Mouse (Mus musculus) liver, embryonic 12.5 days (tissue): ENCODE measurements around the gene Snurf. TPM values are rescaled to one million over a fixed set of nuclear protein-coding genes. Genes with fewer than 3 reads are reported as not detected.
A peak's percentile ranks its signal among the peaks of the same experiment; 100 is the strongest.

Source experiments
- ATAC-seq: fragments of 200-750 bp; cut with Nextera tagmentation; 2 replicates; pipeline ENCODE4 v1.8.0; 2017; ENCODE audit warnings: moderate number of reproducible peaks, mild to moderate bottlenecking, moderate library complexity
- H3K27ac ChIP-seq: fragments of 300-500 bp; sonication (generic); 2 replicates; pipeline ENCODE4 v1.5.1; 2016; ENCODE audit warnings: mild to moderate bottlenecking
- H3K27me3 ChIP-seq: fragments of 300-500 bp; sonication (generic); replicated peaks from 2 replicates; pipeline ENCODE4 v1.6.1; 2016; ENCODE audit warnings: mild to moderate bottlenecking, moderate library complexity
- H3K36me3 ChIP-seq: fragments of 300-500 bp; sonication (generic); 2 replicates; pipeline ENCODE4 v1.6.1; 2016; ENCODE audit warnings: mild to moderate bottlenecking, moderate library complexity
- H3K4me1 ChIP-seq: fragments of 300-500 bp; sonication (generic); 2 replicates; pipeline ENCODE4 v1.6.1; 2016
- H3K4me2 ChIP-seq: fragments of 300-500 bp; sonication (generic); 2 replicates; pipeline ENCODE4 v1.6.1; 2016; ENCODE audit warnings: mild to moderate bottlenecking, moderate library complexity
- H3K4me3 ChIP-seq: fragments of 300-500 bp; sonication (generic); 2 replicates; pipeline ENCODE4 v1.5.1; 2016; ENCODE audit warnings: mild to moderate bottlenecking, moderate library complexity
- H3K9ac ChIP-seq: fragments of 300-500 bp; sonication (generic); 2 replicates; pipeline ENCODE4 v1.6.1; 2016; ENCODE audit warnings: mild to moderate bottlenecking, moderate library complexity
- H3K9me3 ChIP-seq: fragments of 300-500 bp; sonication (generic); replicated peaks from 2 replicates; pipeline ENCODE4 v1.6.1; 2016; ENCODE audit warnings: mild to moderate bottlenecking, moderate library complexity
- WGBS: fragments of 180-500 bp; shearing (Covaris S2); methylation state at CpG from one replicate; pipeline ENCODE4 v1.1.7; 2016; ENCODE audit not compliant: insufficient replicate concordance; 5-methylcytosine and 5-hydroxymethylcytosine counted together
- polyA plus RNA-seq: library from polyadenylated mRNA; unstranded; fragments of >200 nt; fragmentation: Nextera tagmentation; extraction: Ambion mirVana; gene quantifications from 2 replicates; pipeline ENCODE4 v1.2.1, GENCODE M21; 2016

Gene Snurf
- 13.5 and 17.3 TPM in 2 replicates for polyA plus RNA-seq

GRCm38 (mm10) chr7:60004606-60005330, at the start of gene Snurf, which contains the start of gene Gm38393:
Gene Snurf, minus strand, starts transcription at chr7:60005049.
Gene Gm38393, minus strand, starts transcription at chr7:60005064.
- Histone ChIP-seq H3K27ac (peak within 1 kb of the TSS; percentile 64), H3K4me2 (peak within 1 kb of the TSS; percentile 72), H3K36me3 (no peaks in the 10 kb centered on the region), H3K27me3 (no peaks in the 10 kb centered on the region), H3K4me1 (peaks cover 7% of the 10 kb centered on the region), H3K9me3 (0 out of 2 replicates have a peak, but pooled peaks cover 2% of the 10 kb centered on the region), H3K9ac (peak within 1 kb of the TSS; percentile 67), H3K4me3 (peak within 1 kb of the TSS; percentile 65)
- no peak for ATAC-seq
- WGBS: 40% methylated on average over 30 of the region's 30 CpGs

- H3K4me3 ChIP-seq: no peak overlapping the region
- no peak for ATAC-seq
Measured at GRCm38 (mm10) chr7:60047481-60048201, 42.8 kb upstream of the Snurf start.

GRCm38 (mm10) chr7:60013186-60013585, 8.3 kb upstream of the Snurf start:
- H3K36me3 ChIP-seq: no peaks in the 10 kb centered on the region
- H3K4me1 ChIP-seq: no peaks in the 10 kb centered on the region
- no peaks in the 10 kb centered on the region for H3K27me3 ChIP-seq
- no peaks in the 10 kb centered on the region for H3K9me3 ChIP-seq
- H3K27ac ChIP-seq: no peak overlapping the region
- H3K4me3 ChIP-seq: no peak overlapping the region
- ATAC-seq: no peak
- no peak overlapping the region for H3K9ac ChIP-seq
- 61% methylated on average over 3 of the region's 3 CpGs for WGBS
- no peak overlapping the region for H3K4me2 ChIP-seq

More at GRCm38 (mm10) chr7:60047481-60048201, 42.8 kb upstream of the Snurf start:
- Histone ChIP-seq H3K27ac (no peak overlapping the region), H3K27me3 (no peaks in the 10 kb centered on the region), H3K4me1 (no peaks in the 10 kb centered on the region), H3K4me2 (no peak overlapping the region), H3K9me3 (no peaks in the 10 kb centered on the region), H3K36me3 (no peaks in the 10 kb centered on the region), H3K9ac (no peak overlapping the region)
- 64% methylated on average over 6 of the region's 6 CpGs for WGBS

- H3K27ac ChIP-seq: no peak overlapping the region
- peaks cover 5% of the 10 kb centered on the region for H3K4me1 ChIP-seq
- H3K27me3 ChIP-seq: no peaks in the 10 kb centered on the region
- H3K9ac ChIP-seq: no peak overlapping the region
- no peaks in the 10 kb centered on the region for H3K36me3 ChIP-seq
- ATAC-seq: no peak
- H3K4me2 ChIP-seq: no peak overlapping the region
- H3K9me3 ChIP-seq: 0 out of 2 replicates have a peak, but pooled peaks cover 2% of the 10 kb centered on the region
- 40% methylated on average over 3 of the region's 3 CpGs for WGBS
- no peak overlapping the region for H3K4me3 ChIP-seq
Measured at GRCm38 (mm10) chr7:60007727-60008360, 3.0 kb upstream of the Snurf start.

- Histone ChIP-seq H3K4me2 (no peak overlapping the region), H3K36me3 (no peaks in the 10 kb centered on the region), H3K4me3 (no peak overlapping the region), H3K27me3 (no peaks in the 10 kb centered on the region), H3K27ac (no peak overlapping the region), H3K9me3 (0 out of 2 replicates have a peak, but pooled peaks cover 2% of the 10 kb centered on the region), H3K4me1 (peaks cover 7% of the 10 kb centered on the region), H3K9ac (no peak overlapping the region)
- 55% methylated on average over 2 of the region's 2 CpGs for WGBS
- ATAC-seq: no peak
Measured at GRCm38 (mm10) chr7:60006262-60006661, 1.4 kb upstream of the Snurf start.

- Histone ChIP-seq H3K4me1 (peaks cover 7% of the 10 kb centered on the region), H3K9me3 (0 out of 2 replicates have a peak, but pooled peaks cover 2% of the 10 kb centered on the region), H3K27me3 (no peaks in the 10 kb centered on the region), H3K4me3 (peak overlapping the region; percentile 65), H3K4me2 (peak overlapping the region; percentile 72), H3K36me3 (no peaks in the 10 kb centered on the region), H3K9ac (peak overlapping the region; percentile 67), H3K27ac (peak overlapping the region; percentile 64)
- 49% methylated on average over 22 of the region's 22 CpGs for WGBS
- ATAC-seq: peak; percentile 77
Measured at GRCm38 (mm10) chr7:60003921-60004605, 786 bp downstream of the Snurf start.

- peak; percentile 79 for ATAC-seq
- Histone ChIP-seq H3K4me2 (peak overlapping the region; percentile 72), H3K4me3 (peak overlapping the region; percentile 65), H3K9me3 (0 out of 2 replicates have a peak, but pooled peaks cover 2% of the 10 kb centered on the region), H3K36me3 (no peaks in the 10 kb centered on the region), H3K4me1 (peaks cover 7% of the 10 kb centered on the region), H3K9ac (no peak overlapping the region), H3K27me3 (no peaks in the 10 kb centered on the region), H3K27ac (peak overlapping the region; percentile 64; the same call in 1 of the 2 replicates)
- WGBS: 52% methylated on average over 12 of the region's 12 CpGs
Measured at GRCm38 (mm10) chr7:60003006-60003865, 1.6 kb downstream of the Snurf start.

GRCm38 (mm10) chr7:59978646-59979045, 26.2 kb downstream of the Snurf start:
- WGBS: 40% methylated on average over 1 of the region's 1 CpGs
- no peak overlapping the region for H3K9ac ChIP-seq
- H3K4me1 ChIP-seq: no peaks in the 10 kb centered on the region
- no peak overlapping the region for H3K4me2 ChIP-seq
- ATAC-seq: no peak
- no peaks in the 10 kb centered on the region for H3K9me3 ChIP-seq
- no peak overlapping the region for H3K4me3 ChIP-seq
- no peaks in the 10 kb centered on the region for H3K36me3 ChIP-seq
- no peak overlapping the region for H3K27ac ChIP-seq
- no peaks in the 10 kb centered on the region for H3K27me3 ChIP-seq
